Mouse (Mus musculus) embryo, embryonic 9.5 days (tissue): ENCODE measurements around the gene Nrxn3.

Source experiments
- DNase-seq: peaks from one replicate; pipeline ENCODE4 v3.0.0-alpha.2; 2017; ENCODE audit errors: extremely low spot score

Nrxn3 gene

DNA sequence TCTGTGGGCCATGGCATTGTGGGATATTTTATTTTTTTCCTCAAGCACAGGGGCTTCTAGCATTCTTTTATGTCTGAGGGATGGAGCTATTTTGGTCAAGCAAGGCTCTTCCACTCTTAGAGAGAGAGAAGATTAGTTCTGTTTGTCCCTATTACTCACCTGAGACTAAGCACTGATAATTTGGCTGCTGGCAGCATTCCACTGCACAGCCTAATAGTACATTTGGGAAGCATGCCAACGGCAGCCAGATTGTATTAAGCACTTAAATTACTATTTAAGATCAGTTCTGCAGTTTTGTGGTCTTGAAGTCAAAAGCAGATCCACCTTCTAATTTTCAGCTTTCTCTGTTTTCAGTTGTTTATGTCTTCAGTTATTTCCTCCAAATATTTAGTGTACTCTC is 1580.0 kb downstream of the Nrxn3 start:
- DNase-seq, result no peak

DNA sequence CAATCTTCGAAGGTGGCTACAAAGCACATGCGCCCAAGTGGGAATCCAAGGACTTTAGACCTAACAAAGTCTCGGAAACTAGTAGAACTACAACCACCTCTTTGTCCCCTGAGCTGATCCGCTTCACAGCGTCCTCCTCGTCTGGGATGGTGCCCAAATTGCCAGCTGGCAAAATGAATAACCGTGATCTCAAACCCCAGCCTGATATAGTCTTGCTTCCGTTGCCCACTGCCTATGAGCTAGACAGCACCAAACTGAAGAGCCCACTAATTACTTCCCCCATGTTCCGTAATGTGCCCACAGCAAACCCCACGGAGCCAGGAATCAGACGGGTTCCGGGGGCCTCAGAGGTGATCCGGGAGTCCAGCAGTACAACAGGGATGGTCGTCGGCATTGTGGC is 1609.1 kb downstream of the Nrxn3 start:
- no peak for DNase-seq

- no peak for DNase-seq
These were observed 1609.8 kb downstream of the Nrxn3 start for GRCm38 (mm10) chr12:90332459-90332858.

DNA sequence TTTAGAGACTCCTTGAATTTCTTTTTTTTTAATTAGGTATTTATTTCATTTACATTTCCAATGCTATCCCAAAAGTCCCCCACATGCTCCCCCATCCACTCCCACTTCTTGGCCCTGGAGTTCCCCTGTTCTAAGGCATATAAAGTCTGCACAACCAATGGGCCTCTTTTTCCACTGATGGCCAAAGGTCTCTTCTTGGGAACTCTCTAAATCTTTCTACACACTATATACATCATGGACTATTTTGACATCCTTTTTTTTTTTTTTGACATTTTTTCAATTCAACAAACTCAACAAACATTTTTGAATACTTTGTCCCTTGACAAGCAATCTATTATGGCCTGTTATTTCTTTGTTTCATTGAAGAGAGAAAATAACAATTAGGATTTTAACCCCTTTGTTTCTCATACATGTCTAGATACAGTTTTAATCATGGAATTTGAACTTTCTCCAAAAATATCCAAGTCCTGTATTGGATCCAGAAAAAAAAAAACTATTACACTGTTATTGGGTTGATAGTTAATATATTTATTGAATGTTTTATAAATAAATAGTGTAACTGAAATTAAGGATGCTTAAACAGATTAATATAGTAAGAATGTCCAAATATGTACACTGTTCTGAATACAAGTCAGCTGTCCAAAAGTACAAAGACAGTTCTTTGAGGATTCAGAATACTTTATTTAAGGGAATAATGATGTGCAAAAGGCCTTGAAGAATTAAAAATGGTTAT is 1615.0 kb downstream of the Nrxn3 start:
- no peak for DNase-seq

DNA sequence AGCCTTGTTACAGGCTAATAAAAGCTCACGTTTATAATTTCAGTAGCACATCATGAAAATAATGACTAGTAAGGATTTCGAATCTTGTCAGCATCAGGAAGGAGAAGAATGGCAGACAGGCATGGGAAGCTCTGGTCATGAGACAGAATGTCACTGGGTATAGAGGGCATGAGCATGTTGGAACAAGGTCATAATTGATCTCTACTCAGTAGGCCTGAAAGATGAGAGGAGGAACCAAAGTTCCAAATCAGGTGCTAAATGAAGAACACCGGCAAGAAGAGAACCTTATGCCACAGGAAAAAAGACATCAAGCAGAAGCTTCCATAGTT is 1615.5 kb downstream of the Nrxn3 start:
- DNase-seq, result no peak
